Mouse (Mus musculus): Measurements from ENCODE around the gene Ltbp1.
A peak's percentile ranks its signal among the peaks of the same experiment; 100 is the strongest.

Gene Ltbp1

GRCm38 (mm10) chr17:75005281-75005684 lies at the start of gene Ltbp1:
TSS of gene Ltbp1 (plus strand) at chr17:75005568.
- peak; percentile 64 for DNase-seq (ENCODE audit: low read depth, low spot score)

GRCm38 (mm10) chr17:74959481-74960245 lies 45.7 kb upstream of the Ltbp1 start:
- DNase-seq (ENCODE audit: low read depth, low spot score) = peak; percentile 55

GRCm38 (mm10) chr17:74963222-74963621 lies 42.1 kb upstream of the Ltbp1 start:
- no peak for DNase-seq (ENCODE audit: low read depth, low spot score)

- no peak for DNase-seq (ENCODE audit: low read depth, low spot score)
Observed at GRCm38 (mm10) chr17:74963861-74964260, 41.5 kb upstream of the Ltbp1 start.

- peak; percentile 54 for DNase-seq (ENCODE audit: low read depth, low spot score)
Observed at GRCm38 (mm10) chr17:74967298-74967848, 38.0 kb upstream of the Ltbp1 start.

GRCm38 (mm10) chr17:74968152-74968712 lies 37.1 kb upstream of the Ltbp1 start:
- no peak for DNase-seq (ENCODE audit: low read depth, low spot score)

GRCm38 (mm10) chr17:74968738-74969271 lies 36.6 kb upstream of the Ltbp1 start:
- DNase-seq (ENCODE audit: low read depth, low spot score) = no peak

- DNase-seq (ENCODE audit: low read depth, low spot score) = no peak
Observed at GRCm38 (mm10) chr17:74975192-74975591, 30.2 kb upstream of the Ltbp1 start.

- no peak for DNase-seq (ENCODE audit: low read depth, low spot score)
Observed at GRCm38 (mm10) chr17:74976167-74976985, 29.0 kb upstream of the Ltbp1 start.

- no peak for DNase-seq (ENCODE audit: low read depth, low spot score)
Observed at GRCm38 (mm10) chr17:74979767-74980166, 25.6 kb upstream of the Ltbp1 start.

- no peak for DNase-seq (ENCODE audit: low read depth, low spot score)
Observed at GRCm38 (mm10) chr17:74981703-74982102, 23.7 kb upstream of the Ltbp1 start.

GRCm38 (mm10) chr17:74982880-74983279 lies 22.5 kb upstream of the Ltbp1 start:
- no peak for DNase-seq (ENCODE audit: low read depth, low spot score)

- no peak for DNase-seq (ENCODE audit: low read depth, low spot score)
Observed at GRCm38 (mm10) chr17:74984071-74984470, 21.3 kb upstream of the Ltbp1 start.

GRCm38 (mm10) chr17:74984681-74985080 lies 20.7 kb upstream of the Ltbp1 start:
- DNase-seq (ENCODE audit: low read depth, low spot score) = no peak

- DNase-seq (ENCODE audit: low read depth, low spot score) = no peak
Observed at GRCm38 (mm10) chr17:74987067-74987466, 18.3 kb upstream of the Ltbp1 start.

- DNase-seq (ENCODE audit: low read depth, low spot score) = no peak
Observed at GRCm38 (mm10) chr17:74989691-74990090, 15.7 kb upstream of the Ltbp1 start.

- no peak for DNase-seq (ENCODE audit: low read depth, low spot score)
Observed at GRCm38 (mm10) chr17:74990561-74990960, 14.8 kb upstream of the Ltbp1 start.

GRCm38 (mm10) chr17:74993726-74994581 lies 11.4 kb upstream of the Ltbp1 start:
- peak; percentile 36 for DNase-seq (ENCODE audit: low read depth, low spot score)

GRCm38 (mm10) chr17:74994582-74994893 lies 10.8 kb upstream of the Ltbp1 start:
- DNase-seq (ENCODE audit: low read depth, low spot score) = no peak

GRCm38 (mm10) chr17:74995266-74995665 lies 10.1 kb upstream of the Ltbp1 start:
- DNase-seq (ENCODE audit: low read depth, low spot score) = peak; percentile 7

- no peak for DNase-seq (ENCODE audit: low read depth, low spot score)
Observed at GRCm38 (mm10) chr17:75000066-75000465, 5.3 kb upstream of the Ltbp1 start.
